Mouse (Mus musculus) spleen, adult 2 months (tissue): Measurements from ENCODE around the gene Fam227b. TPM values are rescaled to one million over a fixed set of nuclear protein-coding genes. Genes with fewer than 3 reads are reported as not detected.

ENCODE experiments used
- DNase-seq, 2 experiments: peaks; one replicate each; pipeline versions ENCODE4 v3.0.0 to v3.0.0-alpha.2; 2012 to 2021; ENCODE audit warnings: low spot score in 2 of 2, low read depth in 1 of 2
- H3K27ac ChIP-seq: fragments of 200-500 bp; 2 replicates; pipeline ENCODE4 v1.5.1; 2012; ENCODE audit warnings: low read length, inconsistent platforms; ENCODE audit not compliant: insufficient read depth
- H3K27me3 ChIP-seq: fragments of 200-500 bp; 2 replicates; pipeline ENCODE4 v1.6.1; 2012; ENCODE audit warnings: mild to moderate bottlenecking, moderate library complexity, low read length, inconsistent platforms; ENCODE audit not compliant: control insufficient read depth, insufficient read depth
- H3K36me3 ChIP-seq: fragments of 200-500 bp; 2 replicates; pipeline ENCODE4 v1.6.1; 2012; ENCODE audit warnings: mild to moderate bottlenecking, low read length, inconsistent platforms; ENCODE audit not compliant: control insufficient read depth, insufficient read depth
- H3K4me1 ChIP-seq: fragments of 200-500 bp; 2 replicates; pipeline ENCODE4 v1.6.1; 2011; ENCODE audit warnings: inconsistent platforms; ENCODE audit not compliant: control insufficient read depth, insufficient read depth, insufficient read length
- H3K4me3 ChIP-seq: fragments of 200-500 bp; 2 replicates; pipeline ENCODE4 v1.5.1; 2011; ENCODE audit warnings: mild to moderate bottlenecking, inconsistent platforms; ENCODE audit not compliant: insufficient read depth, insufficient read length; ENCODE audit errors: extremely low read depth
- CTCF ChIP-seq: fragments of 200-500 bp; IDR thresholded peaks from 2 replicates; pipeline ENCODE4 v1.5.1; 2011; ENCODE audit warnings: mild to moderate bottlenecking, inconsistent platforms; ENCODE audit not compliant: insufficient read depth, insufficient read length, insufficient replicate concordance; ENCODE audit errors: extremely low read depth
- POLR2A ChIP-seq: fragments of 200-500 bp; IDR thresholded peaks from 2 replicates; pipeline ENCODE4 v1.6.1; 2011; ENCODE audit warnings: low read depth, low read length, inconsistent platforms
- WGBS: fragments of 180-500 bp; shearing (Covaris S2); methylation state at CpG from one replicate; pipeline ENCODE4 v1.1.7; 2018; 5-methylcytosine and 5-hydroxymethylcytosine counted together
- polyA plus RNA-seq: library from polyadenylated mRNA; depleted of rRNA; stranded (reverse); fragments of >200 nt; gene quantifications from 2 replicates; pipeline ENCODE4 v1.2.3, GENCODE M21; 2012

The Fam227b gene
- polyA plus RNA-seq, 1 experiment: not detected

- WGBS: 85% methylated on average over 3 of the region's 3 CpGs
- H3K4me3 ChIP-seq: no peak overlapping the region
- no peaks in the 10 kb centered on the region for H3K36me3 ChIP-seq
- no peak for TF ChIP-seq CTCF
- no peak for TF ChIP-seq POLR2A
- no peak for DNase-seq
- H3K27me3 ChIP-seq: no peaks in the 10 kb centered on the region
- no peak overlapping the region for H3K27ac ChIP-seq
- no peaks in the 10 kb centered on the region for H3K4me1 ChIP-seq
Measured at GRCm38 (mm10) chr2:126042674-126043073, 109.1 kb downstream of the Fam227b start.

DNA sequence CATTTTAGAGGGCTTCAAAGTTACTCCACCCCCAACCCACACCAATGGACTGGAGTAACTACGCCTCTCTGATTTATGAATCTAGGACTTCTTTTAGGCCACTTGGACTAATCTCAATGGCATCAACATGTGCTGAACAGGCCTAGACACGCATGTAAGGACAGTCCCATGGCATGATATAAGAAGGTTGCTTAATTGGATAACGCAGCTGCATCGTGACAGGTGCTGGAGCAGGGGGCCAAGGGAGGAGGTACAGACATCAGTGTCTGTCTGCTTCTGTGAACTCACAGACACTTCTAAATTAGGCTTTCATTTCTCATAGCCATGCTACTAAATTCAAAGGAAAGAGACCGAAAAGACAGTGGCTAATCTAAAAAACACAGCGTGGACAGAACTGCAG lies 110.6 kb downstream of the Fam227b start:
- no peaks in the 10 kb centered on the region for H3K4me1 ChIP-seq
- WGBS: 90% methylated on average over 6 of the region's 6 CpGs
- H3K36me3 ChIP-seq: no peaks in the 10 kb centered on the region
- TF ChIP-seq CTCF (no peak), POLR2A (no peak)
- no peak for DNase-seq
- no peak overlapping the region for H3K27ac ChIP-seq
- H3K4me3 ChIP-seq: no peak overlapping the region
- H3K27me3 ChIP-seq: no peaks in the 10 kb centered on the region

DNA sequence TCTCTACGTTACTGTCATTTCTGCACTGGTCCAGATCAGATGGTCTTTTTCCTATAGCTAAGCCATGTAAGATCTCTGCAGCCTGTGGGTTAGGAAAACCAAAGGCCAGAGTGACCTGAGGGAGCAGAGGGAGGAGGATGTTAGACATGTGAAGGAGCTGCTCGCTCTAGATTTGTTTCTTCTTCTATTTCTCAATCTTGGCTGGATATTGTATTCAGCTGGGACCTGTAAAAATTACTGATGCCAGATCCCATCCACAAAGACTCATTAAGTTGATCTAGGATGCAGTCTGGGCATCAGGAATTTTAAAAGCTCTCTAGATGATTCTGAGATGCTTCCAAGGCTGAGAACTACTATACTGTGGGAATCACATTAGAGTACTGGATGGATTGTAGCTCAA lies 111.2 kb downstream of the Fam227b start:
- TF ChIP-seq CTCF (no peak), POLR2A (no peak)
- DNase-seq: no peak
- Histone ChIP-seq H3K4me3 (no peak overlapping the region), H3K36me3 (no peaks in the 10 kb centered on the region), H3K4me1 (no peaks in the 10 kb centered on the region), H3K27me3 (no peaks in the 10 kb centered on the region), H3K27ac (no peak overlapping the region)
- WGBS: 87% methylated on average over 2 of the region's 2 CpGs

DNA sequence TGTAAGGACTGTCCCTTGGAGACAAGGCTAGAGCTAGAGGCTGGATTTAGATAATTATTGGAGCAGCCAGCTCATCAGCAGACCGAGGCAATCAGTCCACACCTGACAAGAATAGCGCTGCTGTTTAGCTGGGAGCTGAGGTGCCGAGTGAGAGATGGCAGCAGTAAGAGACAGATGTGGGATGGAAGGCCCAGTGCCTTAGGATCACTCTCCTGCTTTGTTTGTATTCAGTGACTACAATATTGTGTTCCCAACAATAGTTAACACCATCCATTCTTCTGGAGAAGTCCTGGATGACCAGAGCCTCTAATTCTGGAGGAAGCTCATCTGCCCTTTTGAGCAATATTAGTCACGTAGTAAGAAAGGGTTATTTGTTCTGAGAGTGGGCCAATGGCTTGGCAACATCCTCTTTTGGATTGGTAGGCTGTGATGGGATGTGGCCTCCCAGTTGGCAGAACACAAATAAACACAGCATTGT lies 112.4 kb downstream of the Fam227b start:
- DNase-seq: no peak
- H3K4me3 ChIP-seq: no peak overlapping the region
- no peaks in the 10 kb centered on the region for H3K4me1 ChIP-seq
- no peaks in the 10 kb centered on the region for H3K36me3 ChIP-seq
- 86% methylated on average over 4 of the region's 4 CpGs for WGBS
- no peak overlapping the region for H3K27ac ChIP-seq
- TF ChIP-seq CTCF (no peak), POLR2A (no peak)
- no peaks in the 10 kb centered on the region for H3K27me3 ChIP-seq

DNA sequence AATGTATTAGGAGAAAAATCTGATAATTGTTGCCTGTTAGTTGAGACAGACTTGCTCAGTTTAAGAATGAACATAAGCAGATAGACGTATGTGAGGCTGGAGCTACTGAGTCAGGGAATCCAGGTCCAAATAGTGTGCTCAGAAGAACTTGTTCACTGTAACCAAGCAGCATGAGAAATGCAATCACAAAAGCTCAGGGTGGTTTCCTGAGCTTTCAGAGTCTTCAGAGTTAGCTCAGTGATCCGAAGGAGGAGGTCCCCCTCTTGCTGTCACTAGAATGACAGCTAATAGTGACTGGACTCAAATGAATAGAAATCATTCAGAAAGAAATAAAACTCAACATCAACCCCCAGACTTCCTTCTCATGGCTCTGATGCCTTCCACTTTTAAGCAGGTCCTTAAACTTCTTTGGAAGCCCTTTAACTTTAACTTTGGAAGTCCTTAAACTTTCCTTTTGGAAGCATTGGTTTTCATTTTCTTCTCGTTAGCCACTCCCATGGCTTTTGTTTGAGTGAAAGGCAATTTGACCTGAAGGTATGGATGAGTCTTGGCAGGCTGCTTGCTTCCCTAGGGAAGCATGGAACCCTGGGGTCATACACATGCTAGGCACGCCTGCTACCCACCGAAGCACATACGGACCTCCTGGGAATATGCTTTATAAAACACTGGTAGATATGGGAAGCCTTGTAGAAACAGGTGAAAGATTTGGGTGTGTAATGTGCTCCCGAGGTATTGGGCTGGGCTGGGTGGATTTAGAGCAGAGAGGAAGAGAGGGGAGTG lies 113.4 kb downstream of the Fam227b start:
- 77% methylated on average over 7 of the region's 7 CpGs for WGBS
- Histone ChIP-seq H3K4me1 (no peaks in the 10 kb centered on the region), H3K36me3 (no peaks in the 10 kb centered on the region), H3K27ac (no peak overlapping the region), H3K4me3 (no peak overlapping the region), H3K27me3 (no peaks in the 10 kb centered on the region)
- TF ChIP-seq POLR2A (no peak), CTCF (no peak)
- no peak for DNase-seq

DNA sequence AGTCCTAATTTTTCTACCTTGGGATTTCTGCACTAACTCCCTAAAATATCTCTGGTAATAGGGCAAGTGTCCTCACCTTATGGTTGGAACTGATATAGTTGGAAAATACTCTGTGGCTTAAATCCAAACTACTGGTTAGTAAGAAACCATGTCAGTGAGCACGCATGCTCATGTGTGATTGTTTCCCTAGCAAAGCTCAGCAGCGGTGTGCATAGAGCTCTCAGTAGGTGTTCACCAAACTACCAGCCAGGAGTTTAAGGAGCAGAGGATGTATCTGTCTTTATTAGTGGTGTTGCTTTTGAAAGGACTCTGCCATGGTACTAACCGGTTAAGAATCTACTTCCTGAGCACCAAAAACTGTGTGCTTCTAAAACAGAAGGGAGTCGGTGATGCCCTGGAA lies 115.7 kb downstream of the Fam227b start:
- TF ChIP-seq CTCF (no peak), POLR2A (no peak)
- H3K4me1 ChIP-seq: no peaks in the 10 kb centered on the region
- no peak overlapping the region for H3K27ac ChIP-seq
- 91% methylated on average over 4 of the region's 4 CpGs for WGBS
- H3K27me3 ChIP-seq: no peaks in the 10 kb centered on the region
- DNase-seq: no peak
- no peak overlapping the region for H3K4me3 ChIP-seq
- no peaks in the 10 kb centered on the region for H3K36me3 ChIP-seq

- DNase-seq: no peak
- no peak for TF ChIP-seq POLR2A
- TF ChIP-seq CTCF: no peak
- Histone ChIP-seq H3K4me3 (no peak overlapping the region), H3K36me3 (no peaks in the 10 kb centered on the region), H3K27ac (no peak overlapping the region), H3K27me3 (no peaks in the 10 kb centered on the region), H3K4me1 (no peaks in the 10 kb centered on the region)
- 84% methylated on average over 15 of the region's 15 CpGs for WGBS
Measured at GRCm38 (mm10) chr2:126035013-126035770, 116.6 kb downstream of the Fam227b start.
